Mouse (Mus musculus) heart, embryonic 13.5 days (tissue): Measurements from ENCODE around the gene Nrm. TPM values are rescaled to one million over a fixed set of nuclear protein-coding genes. Genes with fewer than 3 reads are reported as not detected.
"Not testable (repeated sequence)": the region's sequence is repeated elsewhere in the genome, so short reads cannot be mapped to it uniquely, and the experiment has no call there.

Source experiments
- ATAC-seq: fragments of 200-750 bp; cut with Nextera tagmentation; 2 replicates; pipeline ENCODE4 v1.8.0; 2017; ENCODE audit warnings: moderate TSS enrichment; ENCODE audit not compliant: insufficient number of reproducible peaks, low FRiP score, low TSS enrichment; ENCODE audit errors: extremely low read depth
- H3K27ac ChIP-seq: fragments of 300-500 bp; sonication (generic); replicated peaks from 2 replicates; pipeline ENCODE4 v1.5.1; 2015; ENCODE audit warnings: moderate library complexity, mild to moderate bottlenecking, inconsistent platforms
- H3K27me3 ChIP-seq: fragments of 300-500 bp; sonication (generic); replicated peaks from 2 replicates; pipeline ENCODE4 v1.6.1; 2015; ENCODE audit warnings: mild to moderate bottlenecking, inconsistent platforms
- H3K36me3 ChIP-seq: fragments of 300-500 bp; sonication (generic); 2 replicates; pipeline ENCODE4 v1.6.1; 2015; ENCODE audit warnings: mild to moderate bottlenecking, inconsistent platforms
- H3K4me1 ChIP-seq: fragments of 300-500 bp; sonication (generic); 2 replicates; pipeline ENCODE4 v1.6.1; 2015; ENCODE audit warnings: inconsistent platforms
- H3K4me2 ChIP-seq: fragments of 300-500 bp; sonication (generic); 2 replicates; pipeline ENCODE4 v1.6.1; 2015; ENCODE audit warnings: inconsistent platforms, mild to moderate bottlenecking, moderate library complexity
- H3K4me3 ChIP-seq: fragments of 300-500 bp; sonication (generic); 2 replicates; pipeline ENCODE4 v1.5.1; 2015; ENCODE audit warnings: moderate library complexity, mild to moderate bottlenecking, inconsistent platforms
- H3K9ac ChIP-seq: fragments of 300-500 bp; sonication (generic); 2 replicates; pipeline ENCODE4 v1.6.1; 2015; ENCODE audit warnings: inconsistent platforms, mild to moderate bottlenecking, moderate library complexity
- H3K9me3 ChIP-seq: fragments of 300-500 bp; sonication (generic); 2 replicates; pipeline ENCODE4 v1.6.1; 2016; ENCODE audit warnings: inconsistent platforms
- WGBS: fragments of 180-500 bp; shearing (Covaris S2); methylation state at CpG from one replicate; pipeline ENCODE4 v1.1.7; 2015; ENCODE audit warnings: mixed read lengths; 5-methylcytosine and 5-hydroxymethylcytosine counted together
- polyA plus RNA-seq: library from polyadenylated mRNA; unstranded; fragments of >200 nt; fragmentation: Nextera tagmentation; extraction: Ambion mirVana; gene quantifications from 2 replicates; pipeline ENCODE4 v1.2.1, GENCODE M21; 2015

Nrm gene
- polyA plus RNA-seq, 1 experiment from 2014 or later, result 43.5 TPM

GRCm38 (mm10) chr17:35835424-35836140 lies 25.5 kb upstream of the Nrm start:
- no peaks in the 10 kb centered on the region for H3K27me3 ChIP-seq
- H3K36me3 ChIP-seq, result peaks cover 63% of the 10 kb centered on the region
- no peak for ATAC-seq
- WGBS, result 71% methylated on average over 26 of the region's 26 CpGs
- H3K9ac ChIP-seq, result peak overlapping the region; percentile 99
- H3K27ac ChIP-seq, result 0 out of 2 replicates have a peak overlapping the region, but pooled peaks have one; percentile 3
- H3K4me1 ChIP-seq, result peaks cover 52% of the 10 kb centered on the region
- peak overlapping the region; percentile 90 for H3K4me2 ChIP-seq
- no peaks in the 10 kb centered on the region for H3K9me3 ChIP-seq
- peak overlapping the region; percentile 94 for H3K4me3 ChIP-seq

- H3K36me3 ChIP-seq, result peaks cover 55% of the 10 kb centered on the region
- H3K27ac ChIP-seq, result peak overlapping the region; percentile 99
- H3K9me3 ChIP-seq, result no peaks in the 10 kb centered on the region
- H3K4me1 ChIP-seq, result peaks cover 49% of the 10 kb centered on the region
- peak overlapping the region; percentile 94 for H3K4me3 ChIP-seq
- peak overlapping the region; percentile 90 for H3K4me2 ChIP-seq
- peak overlapping the region; percentile 99 for H3K9ac ChIP-seq
- WGBS, result 7% methylated on average over 24 of the region's 24 CpGs
- H3K27me3 ChIP-seq, result no peaks in the 10 kb centered on the region
- no peak for ATAC-seq
These were observed 24.7 kb upstream of the Nrm start for GRCm38 (mm10) chr17:35836178-35836965.

- peaks cover 48% of the 10 kb centered on the region for H3K36me3 ChIP-seq
- no peaks in the 10 kb centered on the region for H3K9me3 ChIP-seq
- H3K9ac ChIP-seq, result peak overlapping the region; percentile 99
- H3K4me3 ChIP-seq, result peak overlapping the region; percentile 94
- peak; percentile 71 for ATAC-seq
- peak overlapping the region; percentile 90 for H3K4me2 ChIP-seq
- H3K4me1 ChIP-seq, result peaks cover 50% of the 10 kb centered on the region
- H3K27me3 ChIP-seq, result no peaks in the 10 kb centered on the region
- under 1% methylated on average over 25 of the region's 25 CpGs for WGBS
- H3K27ac ChIP-seq, result peak overlapping the region; percentile 99
These were observed 24.1 kb upstream of the Nrm start for GRCm38 (mm10) chr17:35836991-35837422.

GRCm38 (mm10) chr17:35837487-35837886 lies 23.6 kb upstream of the Nrm start:
- WGBS, result under 1% methylated on average over 18 of the region's 18 CpGs

GRCm38 (mm10) chr17:35838122-35838544 lies 23.0 kb upstream of the Nrm start, which contains the start of gene Tubb5:
Gene Tubb5, minus strand, starts transcription at chr17:35838306.
- peak within 1 kb of the TSS; percentile 99 for H3K9ac ChIP-seq
- H3K9me3 ChIP-seq, result no peaks in the 10 kb centered on the region
- under 1% methylated on average over 29 of the region's 29 CpGs for WGBS

More at GRCm38 (mm10) chr17:35837487-35837886, 23.6 kb upstream of the Nrm start:
- peaks cover 55% of the 10 kb centered on the region for H3K4me1 ChIP-seq
- no peaks in the 10 kb centered on the region for H3K9me3 ChIP-seq
- H3K27me3 ChIP-seq, result no peaks in the 10 kb centered on the region
- ATAC-seq, result no peak
- peak overlapping the region; percentile 90 for H3K4me2 ChIP-seq
- H3K9ac ChIP-seq, result peak overlapping the region; percentile 99
- peak overlapping the region; percentile 94 for H3K4me3 ChIP-seq
- H3K27ac ChIP-seq, result peak overlapping the region; percentile 99
- peaks cover 44% of the 10 kb centered on the region for H3K36me3 ChIP-seq

GRCm38 (mm10) chr17:35838570-35838969 lies 22.5 kb upstream of the Nrm start:
- ATAC-seq, result no peak
- WGBS, result 4% methylated on average over 5 of the region's 5 CpGs

More at GRCm38 (mm10) chr17:35838122-35838544, 23.0 kb upstream of the Nrm start, which contains the start of gene Tubb5:
- Histone ChIP-seq H3K4me3 (peak within 1 kb of the TSS; percentile 94), H3K4me2 (peak within 1 kb of the TSS; percentile 90), H3K4me1 (peaks cover 60% of the 10 kb centered on the region), H3K27ac (peak within 1 kb of the TSS; percentile 99), H3K27me3 (no peaks in the 10 kb centered on the region), H3K36me3 (peaks cover 37% of the 10 kb centered on the region)
- peak; percentile 75 for ATAC-seq

GRCm38 (mm10) chr17:35839002-35839401 lies 22.1 kb upstream of the Nrm start:
- WGBS, result 54% methylated on average over 3 of the region's 3 CpGs
- not testable (repeated sequence) for ATAC-seq
- peak overlapping the region; percentile 90 for H3K4me2 ChIP-seq

More at GRCm38 (mm10) chr17:35838570-35838969, 22.5 kb upstream of the Nrm start:
- Histone ChIP-seq H3K9me3 (no peaks in the 10 kb centered on the region), H3K9ac (peak overlapping the region; percentile 82), H3K4me3 (peak overlapping the region; percentile 94), H3K4me2 (peak overlapping the region; percentile 90), H3K4me1 (peaks cover 57% of the 10 kb centered on the region), H3K27me3 (no peaks in the 10 kb centered on the region), H3K27ac (peak overlapping the region; percentile 99), H3K36me3 (peaks cover 33% of the 10 kb centered on the region)

GRCm38 (mm10) chr17:35840561-35840960 lies 20.6 kb upstream of the Nrm start:
- no peak for ATAC-seq
- H3K36me3 ChIP-seq, result peaks cover 28% of the 10 kb centered on the region
- peak overlapping the region; percentile 74 for H3K9ac ChIP-seq
- 53% methylated on average over 14 of the region's 14 CpGs for WGBS
- no peaks in the 10 kb centered on the region for H3K9me3 ChIP-seq
- peak overlapping the region; percentile 82 for H3K4me2 ChIP-seq
- peaks cover 38% of the 10 kb centered on the region for H3K4me1 ChIP-seq
- no peaks in the 10 kb centered on the region for H3K27me3 ChIP-seq
- peak overlapping the region; percentile 73 for H3K27ac ChIP-seq
- peak overlapping the region; percentile 68 for H3K4me3 ChIP-seq

More at GRCm38 (mm10) chr17:35839002-35839401, 22.1 kb upstream of the Nrm start:
- H3K9ac ChIP-seq, result peak overlapping the region; percentile 82
- peak overlapping the region; percentile 99 for H3K27ac ChIP-seq
- peaks cover 53% of the 10 kb centered on the region for H3K4me1 ChIP-seq
- peaks cover 30% of the 10 kb centered on the region for H3K36me3 ChIP-seq
- peak overlapping the region; percentile 94 for H3K4me3 ChIP-seq
- not testable (repeated sequence) for H3K9me3 ChIP-seq, H3K27me3 ChIP-seq

GRCm38 (mm10) chr17:35841076-35841950 lies 19.8 kb upstream of the Nrm start, which contains the start of gene Mdc1:
Gene Mdc1, plus strand, starts transcription at chr17:35841515.
- H3K9me3 ChIP-seq, result no peaks in the 10 kb centered on the region
- peaks cover 28% of the 10 kb centered on the region for H3K36me3 ChIP-seq
- peak within 1 kb of the TSS; percentile 85 for H3K9ac ChIP-seq
- peaks cover 30% of the 10 kb centered on the region for H3K4me1 ChIP-seq
- no peaks in the 10 kb centered on the region for H3K27me3 ChIP-seq
- peak; percentile 85 for ATAC-seq
- peak within 1 kb of the TSS; percentile 68 for H3K4me3 ChIP-seq
- peak within 1 kb of the TSS; percentile 82 for H3K4me2 ChIP-seq
- under 1% methylated on average over 59 of the region's 59 CpGs for WGBS
- H3K27ac ChIP-seq, result peak within 1 kb of the TSS; percentile 84

- Histone ChIP-seq H3K27ac (peak overlapping the region; percentile 84), H3K27me3 (no peaks in the 10 kb centered on the region), H3K36me3 (peaks cover 30% of the 10 kb centered on the region), H3K4me1 (peaks cover 27% of the 10 kb centered on the region), H3K4me2 (peak overlapping the region; percentile 82), H3K9ac (peak overlapping the region; percentile 85), H3K4me3 (peak overlapping the region; percentile 68), H3K9me3 (no peaks in the 10 kb centered on the region)
- 14% methylated on average over 11 of the region's 11 CpGs for WGBS
- ATAC-seq, result no peak
These were observed 19.1 kb upstream of the Nrm start for GRCm38 (mm10) chr17:35842006-35842405.
